ENCODE assay signal across 27 mouse cellular contexts in genomic region chr6:34071936-34072335, GRCm38 (mm10). TPM values are rescaled to one million over a fixed set of nuclear protein-coding genes. Genes with fewer than 3 reads are reported as not detected.
A peak's percentile ranks its signal among the peaks of the same experiment; 100 is the strongest.
DNase-seq lines count a peak whose midpoint lies in the region; ATAC-seq lines count a peak whose summit lies in the region.
"Had no signal": no experiment of that assay in that cellular context is flagged by ENCODE, and none has a peak within 500 bp of the region (broad histone marks: within the 10 kb centered on the region; RNA-seq: fewer than 3 reads in every experiment).

No protein-coding gene starts in this region.

- 45% methylated on average over 5 of the region's 5 CpGs for WGBS in midbrain, embryonic 10.5 days
- WGBS in midbrain, embryonic 16.5 days = 30% methylated on average over 5 of the region's 5 CpGs
- WGBS in midbrain, embryonic 14.5 days = 28% methylated on average over 5 of the region's 5 CpGs
- 28% methylated on average over 5 of the region's 5 CpGs for WGBS in midbrain, embryonic 13.5 days
- 57% methylated on average over 5 of the region's 5 CpGs for WGBS in liver, embryonic 12.5 days (ENCODE audit: insufficient replicate concordance)

- H3K36me3 ChIP-seq in midbrain, embryonic 10.5 days = no peaks in the 10 kb centered on the region
- H3K36me3 ChIP-seq in midbrain, embryonic 16.5 days (ENCODE audit: control insufficient read depth, insufficient read depth, low read length) = no peaks in the 10 kb centered on the region
- H3K36me3 ChIP-seq in midbrain, embryonic 14.5 days (ENCODE audit: control insufficient read depth, insufficient read depth, low read length) = no peaks in the 10 kb centered on the region
- no peaks in the 10 kb centered on the region for H3K36me3 ChIP-seq in midbrain, embryonic 13.5 days
- no peaks in the 10 kb centered on the region for H3K36me3 ChIP-seq in liver, embryonic 12.5 days
- H3K36me3 ChIP-seq: embryonic facial prominence, embryonic 10.5 days; embryonic facial prominence, embryonic 12.5 days; forebrain, embryonic 12.5 days; G1E had no signal

- DNase-seq in embryo, embryonic 10.5 days (ENCODE audit: low spot score) = peak; percentile 18
- no peak for DNase-seq in embryo, embryonic 10 days (ENCODE audit: low spot score)
- DNase-seq in midbrain, embryonic 10.5 days (ENCODE audit: low spot score) = peak; percentile 23
- peak; percentile 40 for DNase-seq in midbrain, embryonic 14.5 days
- peak; percentile 74 for DNase-seq in retina, postnatal 1 day
- DNase-seq: adrenal gland, adult 8-10 months; adrenal gland, postnatal 14 days; adrenal gland, postnatal 36 days; B cell, adult 2 months; cerebellum, adult 11-12 months; cerebellum, adult 2 months; cerebellum, adult 9-10 months; cerebellum, postnatal 10 days; cerebellum, postnatal 25 days; forebrain, postnatal 0 days had no signal

- H3K27ac ChIP-seq in midbrain, embryonic 10.5 days (replicated peaks) = peak overlapping the region; percentile 67; the same call in 1 of the 2 replicates
- no peak overlapping the region for H3K27ac ChIP-seq in midbrain, embryonic 16.5 days (ENCODE audit: low read length)
- no peak overlapping the region for H3K27ac ChIP-seq in midbrain, embryonic 14.5 days (replicated peaks; ENCODE audit: low read depth, low read length)
- H3K27ac ChIP-seq in midbrain, embryonic 13.5 days = no peak overlapping the region
- H3K27ac ChIP-seq in liver, embryonic 12.5 days = no peak overlapping the region
- H3K27ac ChIP-seq: embryonic facial prominence, embryonic 10.5 days; embryonic facial prominence, embryonic 12.5 days; forebrain, embryonic 12.5 days had no signal

- H3K27me3 ChIP-seq in midbrain, embryonic 10.5 days (ENCODE audit: low read depth, poor library complexity, severe bottlenecking) = no peaks in the 10 kb centered on the region
- no peaks in the 10 kb centered on the region for H3K27me3 ChIP-seq in midbrain, embryonic 16.5 days (ENCODE audit: control insufficient read depth, insufficient read depth, low read depth, low read length)
- no peaks in the 10 kb centered on the region for H3K27me3 ChIP-seq in midbrain, embryonic 14.5 days (ENCODE audit: control insufficient read depth, insufficient read depth, low read length)
- H3K27me3 ChIP-seq in midbrain, embryonic 13.5 days = no peaks in the 10 kb centered on the region
- no peaks in the 10 kb centered on the region for H3K27me3 ChIP-seq in liver, embryonic 12.5 days (replicated peaks)
- H3K27me3 ChIP-seq: CH12.LX; embryonic facial prominence, embryonic 12.5 days; forebrain, embryonic 12.5 days; Patski had no signal

- H3K9me3 ChIP-seq in midbrain, embryonic 10.5 days (replicated peaks) = no peaks in the 10 kb centered on the region
- H3K9me3 ChIP-seq in midbrain, embryonic 16.5 days (replicated peaks; ENCODE audit: control insufficient read depth, low read length, poor library complexity, severe bottlenecking) = no peaks in the 10 kb centered on the region
- no peaks in the 10 kb centered on the region for H3K9me3 ChIP-seq in midbrain, embryonic 14.5 days (ENCODE audit: control insufficient read depth, low read length)
- no peaks in the 10 kb centered on the region for H3K9me3 ChIP-seq in midbrain, embryonic 13.5 days
- H3K9me3 ChIP-seq in liver, embryonic 12.5 days (replicated peaks) = no peaks in the 10 kb centered on the region
- H3K9me3 ChIP-seq: embryonic facial prominence, embryonic 10.5 days; embryonic facial prominence, embryonic 12.5 days; forebrain, embryonic 12.5 days; G1E had no signal

- no peak for ATAC-seq in midbrain, embryonic 16.5 days
- no peak for ATAC-seq in midbrain, embryonic 14.5 days (ENCODE audit: low FRiP score, low TSS enrichment)
- ATAC-seq in midbrain, embryonic 13.5 days = no peak
- no peak for ATAC-seq in liver, embryonic 12.5 days
- ATAC-seq: activated CD4-positive, CD25-positive, alpha-beta regulatory T cell, adult 4 months; CD4-positive, CD25-positive, alpha-beta regulatory T cell, adult 4 months; forebrain, embryonic 14.5 days; forebrain, postnatal 0 days; Patski had no signal

- H3K4me2 ChIP-seq in midbrain, embryonic 16.5 days (ENCODE audit: low read length) = no peak overlapping the region
- no peak overlapping the region for H3K4me2 ChIP-seq in midbrain, embryonic 14.5 days (ENCODE audit: low read length)
- no peak overlapping the region for H3K4me2 ChIP-seq in midbrain, embryonic 13.5 days (replicated peaks)
- H3K4me2 ChIP-seq in liver, embryonic 12.5 days = no peak overlapping the region
- H3K4me2 ChIP-seq: embryonic facial prominence, embryonic 12.5 days; forebrain, embryonic 12.5 days had no signal

- H3K9ac ChIP-seq in midbrain, embryonic 16.5 days (ENCODE audit: low read depth, low read length) = no peak overlapping the region
- H3K9ac ChIP-seq in midbrain, embryonic 14.5 days (replicated peaks; ENCODE audit: low read length) = no peak overlapping the region
- H3K9ac ChIP-seq in midbrain, embryonic 13.5 days (replicated peaks) = no peak overlapping the region
- no peak overlapping the region for H3K9ac ChIP-seq in liver, embryonic 12.5 days
- H3K9ac ChIP-seq: embryonic facial prominence, embryonic 12.5 days; forebrain, embryonic 12.5 days; forebrain, postnatal 0 days had no signal

- H3K4me1 ChIP-seq in midbrain, embryonic 10.5 days = peaks cover 31% of the 10 kb centered on the region
- no peaks in the 10 kb centered on the region for H3K4me1 ChIP-seq in midbrain, embryonic 16.5 days (ENCODE audit: control insufficient read depth, insufficient read depth, low read length)
- H3K4me1 ChIP-seq in midbrain, embryonic 14.5 days (ENCODE audit: control insufficient read depth, insufficient read depth, low read length) = peaks cover 3% of the 10 kb centered on the region; the same call in 1 of the 2 replicates
- H3K4me1 ChIP-seq in midbrain, embryonic 13.5 days (replicated peaks) = peaks cover 15% of the 10 kb centered on the region
- no peaks in the 10 kb centered on the region for H3K4me1 ChIP-seq in liver, embryonic 12.5 days
- H3K4me1 ChIP-seq: embryonic facial prominence, embryonic 12.5 days had no signal

- no peak overlapping the region for H3K4me3 ChIP-seq in midbrain, embryonic 10.5 days
- H3K4me3 ChIP-seq in midbrain, embryonic 16.5 days (ENCODE audit: low read depth, low read length) = no peak overlapping the region
- no peak overlapping the region for H3K4me3 ChIP-seq in midbrain, embryonic 14.5 days (replicated peaks; ENCODE audit: low read depth, low read length)
- H3K4me3 ChIP-seq in midbrain, embryonic 13.5 days (replicated peaks) = no peak overlapping the region
- no peak overlapping the region for H3K4me3 ChIP-seq in liver, embryonic 12.5 days
- H3K4me3 ChIP-seq: embryonic facial prominence, embryonic 10.5 days; embryonic facial prominence, embryonic 12.5 days; forebrain, embryonic 12.5 days had no signal

RNA-seq across cellular contexts. Expression of gene Lrguk, which starts 42.7 kb away (rescaled TPM):
- polyA plus RNA-seq in midbrain, embryonic 10.5 days (2016; fragmentation: Nextera tagmentation; extraction: Ambion mirVana) = 1.1 and 1.3 TPM in 2 replicates
- polyA plus RNA-seq in midbrain, embryonic 16.5 days (2015; fragmentation: Nextera tagmentation; extraction: Ambion mirVana) = 0.50 and 1.1 TPM in 2 replicates
- polyA plus RNA-seq in midbrain, embryonic 14.5 days (2014; fragmentation: Nextera tagmentation; extraction: Ambion mirVana) = 0.51 and 0.83 TPM in 2 replicates
- polyA plus RNA-seq in midbrain, embryonic 13.5 days (2015; fragmentation: Nextera tagmentation; extraction: Ambion mirVana) = 0.35 and 0.52 TPM in 2 replicates
- 0.19 and 0.20 TPM in 2 replicates for polyA plus RNA-seq in liver, embryonic 12.5 days (2016; fragmentation: Nextera tagmentation; extraction: Ambion mirVana)
- polyA plus RNA-seq: activated CD4-positive, CD25-positive, alpha-beta regulatory T cell, adult 4 months; CD4-positive, CD25-positive, alpha-beta regulatory T cell, adult 4 months had no signal
